Mouse (Mus musculus): Measurements from ENCODE around the gene Bex2. TPM values are rescaled to one million over a fixed set of nuclear protein-coding genes. Genes with fewer than 3 reads are reported as not detected.
"Not testable (repeated sequence)": the region's sequence is repeated elsewhere in the genome, so short reads cannot be mapped to it uniquely, and the experiment has no call there.

The Bex2 gene
- polyA plus RNA-seq, 1 experiment from 2014 or later, result 846 TPM

DNA sequence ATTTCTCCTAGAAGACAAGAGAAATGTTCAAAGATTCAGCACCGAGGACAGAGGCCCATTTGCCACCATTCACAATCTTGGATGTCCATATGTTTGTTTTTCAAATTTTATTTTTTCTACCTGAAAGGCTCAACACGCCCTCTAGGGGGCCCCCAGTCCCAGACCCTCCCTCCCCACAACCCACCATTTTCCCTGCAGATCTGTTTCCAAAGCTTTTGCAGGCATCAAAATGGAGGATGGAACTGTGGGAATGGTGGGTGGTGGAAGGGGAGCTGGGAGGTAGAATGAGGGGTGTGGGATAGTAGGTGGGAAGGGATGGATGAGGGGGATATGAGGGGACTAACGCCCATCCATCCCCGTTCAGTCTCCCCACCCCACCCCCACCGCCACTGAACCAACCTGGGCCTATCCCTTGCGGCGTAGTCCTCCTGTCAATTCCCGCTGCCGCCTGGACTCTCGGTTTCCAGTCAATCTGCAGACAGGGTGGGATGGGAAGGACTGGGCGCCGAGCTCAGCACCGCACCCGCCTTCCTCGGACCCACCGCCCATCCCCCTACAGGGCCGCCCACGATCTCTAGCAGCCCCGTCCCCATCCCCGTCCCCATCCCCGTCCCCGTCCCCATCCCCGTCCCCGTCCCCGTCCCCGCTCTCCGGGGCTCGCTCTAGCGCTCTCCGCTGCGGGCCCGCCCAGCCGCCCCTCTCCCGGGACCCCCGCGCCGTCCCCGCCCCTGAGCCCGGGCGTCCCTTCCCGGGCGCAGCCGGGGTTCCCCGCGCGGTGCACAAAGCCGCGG lies 640 bp downstream of the Bex2 start:
- H3K36me3 ChIP-seq (ENCODE audit: control insufficient read depth, insufficient read depth, low read length), result not testable (repeated sequence)

GRCm38 (mm10) chrX:136060698-136061097 lies 7.3 kb downstream of the Bex2 start:
- ATAC-seq, result no peak
- H3K9ac ChIP-seq (ENCODE audit: low read depth, low read length), result no peak overlapping the region
- WGBS, result 88% methylated on average over 1 of the region's 1 CpGs

More for the DNA sequence above, 640 bp downstream of the Bex2 start:
- H3K4me3 ChIP-seq (ENCODE audit: low read length), result peak overlapping the region; percentile 41
- 31% methylated on average over 8 of the region's 48 CpGs for WGBS
- peak overlapping the region; percentile 54 for H3K9ac ChIP-seq (ENCODE audit: low read depth, low read length)
- H3K4me1 ChIP-seq (ENCODE audit: control insufficient read depth, insufficient read depth, low read depth, low read length); H3K27me3 ChIP-seq (replicated peaks; ENCODE audit: control insufficient read depth, insufficient read depth, low read length); H3K9me3 ChIP-seq (ENCODE audit: control insufficient read depth, low read length): not testable (repeated sequence)
- H3K27ac ChIP-seq (ENCODE audit: low read depth, low read length), result peak overlapping the region; percentile 69
- ATAC-seq, result peak; percentile 83
- peak overlapping the region; percentile 55 for H3K4me2 ChIP-seq (ENCODE audit: low read length)

DNA sequence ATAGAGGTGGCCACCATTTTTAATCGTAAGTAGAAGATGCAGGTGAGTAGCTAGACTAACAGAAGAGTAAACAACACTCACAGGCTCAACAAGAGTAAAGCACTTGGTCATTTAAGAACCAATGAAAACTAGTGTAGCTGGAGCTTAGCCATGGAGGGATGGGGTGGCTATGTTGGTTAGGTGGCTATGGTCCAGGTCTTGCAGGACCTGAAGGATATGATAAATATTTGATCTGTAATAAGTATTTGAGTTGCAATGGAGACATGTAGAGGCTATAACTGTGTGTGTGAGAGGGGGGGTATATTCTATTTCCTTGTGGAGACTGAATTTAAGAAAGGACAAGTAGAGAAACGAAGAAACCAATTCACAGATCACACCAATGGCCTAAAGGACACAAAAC lies 16.8 kb downstream of the Bex2 start:
- H3K9ac ChIP-seq (ENCODE audit: low read depth, low read length), result no peak overlapping the region
- H3K27ac ChIP-seq (ENCODE audit: low read depth, low read length), result no peak overlapping the region
- no peaks in the 10 kb centered on the region for H3K27me3 ChIP-seq (replicated peaks; ENCODE audit: control insufficient read depth, insufficient read depth, low read length)
- no peak for ATAC-seq
- 79% methylated on average over 2 of the region's 2 CpGs for WGBS
- no peaks in the 10 kb centered on the region for H3K4me1 ChIP-seq (ENCODE audit: control insufficient read depth, insufficient read depth, low read depth, low read length)
- no peak overlapping the region for H3K4me3 ChIP-seq (ENCODE audit: low read length)
- no peak overlapping the region for H3K4me2 ChIP-seq (ENCODE audit: low read length)
- H3K36me3 ChIP-seq (ENCODE audit: control insufficient read depth, insufficient read depth, low read length), result no peaks in the 10 kb centered on the region
- no peaks in the 10 kb centered on the region for H3K9me3 ChIP-seq (ENCODE audit: control insufficient read depth, low read length)

More at GRCm38 (mm10) chrX:136060698-136061097, 7.3 kb downstream of the Bex2 start:
- Histone ChIP-seq H3K4me3 (ENCODE audit: low read length) (no peak overlapping the region), H3K4me2 (ENCODE audit: low read length) (no peak overlapping the region), H3K27me3 (replicated peaks; ENCODE audit: control insufficient read depth, insufficient read depth, low read length) (no peaks in the 10 kb centered on the region; the same call in 1 of the 2 replicates), H3K4me1 (ENCODE audit: control insufficient read depth, insufficient read depth, low read depth, low read length) (no peaks in the 10 kb centered on the region), H3K9me3 (ENCODE audit: control insufficient read depth, low read length) (no peaks in the 10 kb centered on the region), H3K36me3 (ENCODE audit: control insufficient read depth, insufficient read depth, low read length) (no peaks in the 10 kb centered on the region), H3K27ac (ENCODE audit: low read depth, low read length) (no peak overlapping the region)

- peak; percentile 74; the same call in 1 of the 2 replicates for ATAC-seq
- 12% methylated on average over 5 of the region's 5 CpGs for WGBS
Observed at GRCm38 (mm10) chrX:136047528-136047927, 20.5 kb downstream of the Bex2 start.

GRCm38 (mm10) chrX:136043726-136044125 lies 24.3 kb downstream of the Bex2 start:
- no peak overlapping the region for H3K4me3 ChIP-seq (ENCODE audit: low read length)
- no peaks in the 10 kb centered on the region for H3K9me3 ChIP-seq (ENCODE audit: control insufficient read depth, low read length)
- no peak overlapping the region for H3K4me2 ChIP-seq (ENCODE audit: low read length)
- no peaks in the 10 kb centered on the region for H3K36me3 ChIP-seq (ENCODE audit: control insufficient read depth, insufficient read depth, low read length)
- H3K27ac ChIP-seq (ENCODE audit: low read depth, low read length), result no peak overlapping the region
- 74% methylated on average over 1 of the region's 1 CpGs for WGBS
- ATAC-seq, result no peak
- H3K4me1 ChIP-seq (ENCODE audit: control insufficient read depth, insufficient read depth, low read depth, low read length), result no peaks in the 10 kb centered on the region
- no peaks in the 10 kb centered on the region for H3K27me3 ChIP-seq (replicated peaks; ENCODE audit: control insufficient read depth, insufficient read depth, low read length)
- H3K9ac ChIP-seq (ENCODE audit: low read depth, low read length), result no peak overlapping the region

More at GRCm38 (mm10) chrX:136047528-136047927, 20.5 kb downstream of the Bex2 start:
- no peaks in the 10 kb centered on the region for H3K36me3 ChIP-seq (ENCODE audit: control insufficient read depth, insufficient read depth, low read length)
- H3K27ac ChIP-seq (ENCODE audit: low read depth, low read length), result no peak overlapping the region
- no peak overlapping the region for H3K4me3 ChIP-seq (ENCODE audit: low read length)
- H3K9me3 ChIP-seq (ENCODE audit: control insufficient read depth, low read length), result no peaks in the 10 kb centered on the region
- H3K9ac ChIP-seq (ENCODE audit: low read depth, low read length), result no peak overlapping the region
- H3K27me3 ChIP-seq (replicated peaks; ENCODE audit: control insufficient read depth, insufficient read depth, low read length), result no peaks in the 10 kb centered on the region
- no peaks in the 10 kb centered on the region for H3K4me1 ChIP-seq (ENCODE audit: control insufficient read depth, insufficient read depth, low read depth, low read length)
- H3K4me2 ChIP-seq (ENCODE audit: low read length), result no peak overlapping the region

DNA sequence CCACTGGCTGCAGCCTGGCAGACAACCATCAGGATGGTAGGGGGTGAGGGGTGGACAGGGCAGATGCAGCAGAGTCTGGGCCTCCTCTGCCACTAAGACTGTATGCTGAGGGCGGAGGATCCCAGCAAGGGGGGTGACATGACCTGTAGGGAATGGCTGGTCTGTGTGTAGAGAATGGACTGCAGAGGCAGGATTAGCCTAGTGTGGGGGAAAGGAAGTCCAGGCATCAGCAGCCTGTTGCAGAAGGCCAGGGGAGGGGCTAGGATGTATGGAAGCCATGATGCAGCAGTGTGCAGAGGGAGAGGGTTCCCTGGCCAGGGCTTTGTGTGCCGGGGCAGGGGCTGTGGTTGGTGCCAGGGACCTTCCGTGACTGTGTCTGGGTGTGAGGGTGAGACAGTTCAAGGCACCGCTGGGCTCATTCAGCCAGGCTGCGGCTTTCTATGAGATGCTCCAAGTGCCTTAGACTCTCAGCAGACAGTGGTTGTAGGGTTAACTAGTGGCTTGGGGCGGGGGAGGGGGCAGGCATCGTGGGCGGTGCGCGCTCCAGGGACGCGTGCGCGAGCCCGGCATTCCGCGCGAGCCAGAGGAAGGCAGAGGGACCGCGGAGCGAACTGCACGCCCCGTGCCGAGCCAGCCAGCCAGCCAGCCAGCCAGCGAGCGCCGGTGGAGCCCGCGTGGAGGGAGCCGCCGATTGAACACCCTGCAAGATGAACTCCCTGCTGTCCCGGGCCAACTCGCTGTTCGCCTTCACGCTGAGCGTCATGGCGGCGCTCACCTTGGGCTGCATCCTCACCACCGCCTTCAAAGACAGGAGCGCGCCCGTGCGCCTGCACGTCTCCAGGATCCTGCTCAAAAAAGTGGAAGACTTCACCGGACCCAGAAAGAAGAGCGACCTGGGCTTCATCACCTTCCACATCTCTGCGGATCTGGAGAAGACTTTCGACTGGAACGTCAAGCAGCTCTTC lies 35.0 kb downstream of the Bex2 start, which contains the start of gene Arxes1:
TSS of gene Arxes1 (plus strand) at position 569 of the 965 bp plus-strand sequence.
- peak within 1 kb of the TSS; percentile 36 for H3K4me3 ChIP-seq (ENCODE audit: low read length)
- 30% methylated on average over 1 of the region's 49 CpGs for WGBS
- peak within 1 kb of the TSS; percentile 53 for H3K4me2 ChIP-seq (ENCODE audit: low read length)
- H3K36me3 ChIP-seq (ENCODE audit: control insufficient read depth, insufficient read depth, low read length); H3K27me3 ChIP-seq (replicated peaks; ENCODE audit: control insufficient read depth, insufficient read depth, low read length); H3K9me3 ChIP-seq (ENCODE audit: control insufficient read depth, low read length); H3K4me1 ChIP-seq (ENCODE audit: control insufficient read depth, insufficient read depth, low read depth, low read length); H3K27ac ChIP-seq (ENCODE audit: low read depth, low read length): not testable (repeated sequence)
- H3K9ac ChIP-seq (ENCODE audit: low read depth, low read length), result 0 out of 2 replicates have a peak within 1 kb of the TSS, but pooled peaks have one; percentile 8
- ATAC-seq, result peak; percentile 96

- H3K9me3 ChIP-seq (ENCODE audit: control insufficient read depth, low read length), result no peaks in the 10 kb centered on the region
- no peak overlapping the region for H3K27ac ChIP-seq (ENCODE audit: low read depth, low read length)
- no peak for ATAC-seq
- H3K36me3 ChIP-seq (ENCODE audit: control insufficient read depth, insufficient read depth, low read length), result no peaks in the 10 kb centered on the region
- H3K4me2 ChIP-seq (ENCODE audit: low read length), result no peak overlapping the region
- H3K27me3 ChIP-seq (replicated peaks; ENCODE audit: control insufficient read depth, insufficient read depth, low read length), result no peaks in the 10 kb centered on the region
- H3K4me3 ChIP-seq (ENCODE audit: low read length), result no peak overlapping the region
- H3K9ac ChIP-seq (ENCODE audit: low read depth, low read length), result no peak overlapping the region
- 65% methylated on average over 1 of the region's 1 CpGs for WGBS
- no peaks in the 10 kb centered on the region for H3K4me1 ChIP-seq (ENCODE audit: control insufficient read depth, insufficient read depth, low read depth, low read length)
Observed at GRCm38 (mm10) chrX:136030331-136030730, 37.7 kb downstream of the Bex2 start.
